Mouse (Mus musculus): ENCODE data around the gene Lrmda. TPM values are rescaled to one million over a fixed set of nuclear protein-coding genes. Genes with fewer than 3 reads are reported as not detected.

The Lrmda gene
- polyA plus RNA-seq, 1 experiment from 2014 or later: 0.95 TPM

- Histone ChIP-seq H3K9ac (ENCODE audit: low read length) (no peak overlapping the region), H3K27me3 (ENCODE audit: control insufficient read depth, insufficient read depth, low read length) (no peaks in the 10 kb centered on the region), H3K4me1 (ENCODE audit: control insufficient read depth in 2 of 2, insufficient read depth in 2 of 2, low read length in 2 of 2) (peaks cover 0 to 4% of the 10 kb centered on the region in 2 experiments; a peak in 1 of 4 replicates), H3K9me3 (ENCODE audit: control insufficient read depth, low read length) (no peaks in the 10 kb centered on the region), H3K27ac (replicated peaks in 1 of 2; ENCODE audit: control insufficient read depth in 1 of 2, insufficient read depth in 1 of 2, low read depth in 2 of 2, low read length in 2 of 2) (no peak overlapping the region), H3K4me2 (ENCODE audit: low read length) (no peak overlapping the region), H3K4me3 (ENCODE audit: control insufficient read depth in 1 of 2, insufficient read depth in 1 of 2, low read depth in 1 of 2, low read length in 2 of 2) (no peak overlapping the region), H3K36me3 (ENCODE audit: control insufficient read depth, insufficient read depth, low read length) (no peaks in the 10 kb centered on the region)
- ATAC-seq (ENCODE audit: insufficient number of reproducible peaks, insufficient read depth, low FRiP score, low read depth): no peak
- WGBS: 85% methylated on average over 9 of the region's 9 CpGs
These were observed 660.5 kb downstream of the Lrmda start for GRCm38 (mm10) chr14:22679705-22680643.

- no peak for ATAC-seq (ENCODE audit: insufficient number of reproducible peaks, insufficient read depth, low FRiP score, low read depth)
- Histone ChIP-seq H3K4me2 (ENCODE audit: low read length) (no peak overlapping the region), H3K4me1 (ENCODE audit: control insufficient read depth in 2 of 2, insufficient read depth in 2 of 2, low read length in 2 of 2) (no peaks in the 10 kb centered on the region), H3K9me3 (ENCODE audit: control insufficient read depth, low read length) (no peaks in the 10 kb centered on the region), H3K27me3 (ENCODE audit: control insufficient read depth, insufficient read depth, low read length) (peaks cover 4% of the 10 kb centered on the region; the same call in 1 of the 2 replicates), H3K27ac (replicated peaks in 1 of 2; ENCODE audit: control insufficient read depth in 1 of 2, insufficient read depth in 1 of 2, low read depth in 2 of 2, low read length in 2 of 2) (no peak overlapping the region), H3K9ac (ENCODE audit: low read length) (no peak overlapping the region), H3K36me3 (ENCODE audit: control insufficient read depth, insufficient read depth, low read length) (no peaks in the 10 kb centered on the region), H3K4me3 (ENCODE audit: control insufficient read depth in 1 of 2, insufficient read depth in 1 of 2, low read depth in 1 of 2, low read length in 2 of 2) (no peak overlapping the region)
- 67% methylated on average over 4 of the region's 4 CpGs for WGBS
These were observed 667.4 kb downstream of the Lrmda start for GRCm38 (mm10) chr14:22686886-22687285.

GRCm38 (mm10) chr14:22688399-22688798 lies 668.9 kb downstream of the Lrmda start:
- WGBS: 81% methylated on average over 2 of the region's 2 CpGs
- ATAC-seq (ENCODE audit: insufficient number of reproducible peaks, insufficient read depth, low FRiP score, low read depth): no peak
- H3K27me3 ChIP-seq (ENCODE audit: control insufficient read depth, insufficient read depth, low read length): peaks cover 4% of the 10 kb centered on the region; the same call in 1 of the 2 replicates
- no peaks in the 10 kb centered on the region for H3K4me1 ChIP-seq (ENCODE audit: control insufficient read depth in 2 of 2, insufficient read depth in 2 of 2, low read length in 2 of 2)
- H3K4me2 ChIP-seq (ENCODE audit: low read length): no peak overlapping the region
- no peak overlapping the region for H3K4me3 ChIP-seq (ENCODE audit: control insufficient read depth in 1 of 2, insufficient read depth in 1 of 2, low read depth in 1 of 2, low read length in 2 of 2)
- H3K9ac ChIP-seq (ENCODE audit: low read length): no peak overlapping the region
- no peak overlapping the region for H3K27ac ChIP-seq (replicated peaks in 1 of 2; ENCODE audit: control insufficient read depth in 1 of 2, insufficient read depth in 1 of 2, low read depth in 2 of 2, low read length in 2 of 2)
- no peaks in the 10 kb centered on the region for H3K9me3 ChIP-seq (ENCODE audit: control insufficient read depth, low read length)
- H3K36me3 ChIP-seq (ENCODE audit: control insufficient read depth, insufficient read depth, low read length): no peaks in the 10 kb centered on the region

- Histone ChIP-seq H3K4me3 (ENCODE audit: control insufficient read depth in 1 of 2, insufficient read depth in 1 of 2, low read depth in 1 of 2, low read length in 2 of 2) (no peak overlapping the region), H3K27ac (replicated peaks in 1 of 2; ENCODE audit: control insufficient read depth in 1 of 2, insufficient read depth in 1 of 2, low read depth in 2 of 2, low read length in 2 of 2) (peak overlapping the region in 1 of 2 experiments; percentile 62; a peak in 2 of 4 replicates), H3K9ac (ENCODE audit: low read length) (no peak overlapping the region), H3K4me1 (ENCODE audit: control insufficient read depth in 2 of 2, insufficient read depth in 2 of 2, low read length in 2 of 2) (peaks cover 13 to 20% of the 10 kb centered on the region in 2 experiments), H3K27me3 (ENCODE audit: control insufficient read depth, insufficient read depth, low read length) (peaks cover 4% of the 10 kb centered on the region; the same call in 1 of the 2 replicates), H3K36me3 (ENCODE audit: control insufficient read depth, insufficient read depth, low read length) (no peaks in the 10 kb centered on the region), H3K9me3 (ENCODE audit: control insufficient read depth, low read length) (no peaks in the 10 kb centered on the region), H3K4me2 (ENCODE audit: low read length) (peak overlapping the region; percentile 40; the same call in 1 of the 2 replicates)
- 8% methylated on average over 6 of the region's 6 CpGs for WGBS
- ATAC-seq (ENCODE audit: insufficient number of reproducible peaks, insufficient read depth, low FRiP score, low read depth): peak; percentile 87
These were observed 675.9 kb downstream of the Lrmda start for GRCm38 (mm10) chr14:22695448-22695847.

GRCm38 (mm10) chr14:22695931-22696365 lies 676.4 kb downstream of the Lrmda start:
- 14% methylated on average over 4 of the region's 4 CpGs for WGBS
- no peak overlapping the region for H3K4me3 ChIP-seq (ENCODE audit: control insufficient read depth in 1 of 2, insufficient read depth in 1 of 2, low read depth in 1 of 2, low read length in 2 of 2)

GRCm38 (mm10) chr14:22700236-22700635 lies 680.7 kb downstream of the Lrmda start:
- no peaks in the 10 kb centered on the region for H3K36me3 ChIP-seq (ENCODE audit: control insufficient read depth, insufficient read depth, low read length)
- ATAC-seq (ENCODE audit: insufficient number of reproducible peaks, insufficient read depth, low FRiP score, low read depth): no peak
- WGBS: 73% methylated on average over 1 of the region's 1 CpGs
- H3K27me3 ChIP-seq (ENCODE audit: control insufficient read depth, insufficient read depth, low read length): no peaks in the 10 kb centered on the region; the same call in 1 of the 2 replicates
- no peak overlapping the region for H3K9ac ChIP-seq (ENCODE audit: low read length)
- H3K27ac ChIP-seq (replicated peaks in 1 of 2; ENCODE audit: control insufficient read depth in 1 of 2, insufficient read depth in 1 of 2, low read depth in 2 of 2, low read length in 2 of 2): no peak overlapping the region
- no peak overlapping the region for H3K4me2 ChIP-seq (ENCODE audit: low read length)
- no peaks in the 10 kb centered on the region for H3K9me3 ChIP-seq (ENCODE audit: control insufficient read depth, low read length)
- H3K4me1 ChIP-seq (ENCODE audit: control insufficient read depth in 2 of 2, insufficient read depth in 2 of 2, low read length in 2 of 2): peaks cover 8 to 15% of the 10 kb centered on the region in 2 experiments
- H3K4me3 ChIP-seq (ENCODE audit: control insufficient read depth in 1 of 2, insufficient read depth in 1 of 2, low read depth in 1 of 2, low read length in 2 of 2): no peak overlapping the region

More at GRCm38 (mm10) chr14:22695931-22696365, 676.4 kb downstream of the Lrmda start:
- Histone ChIP-seq H3K9me3 (ENCODE audit: control insufficient read depth, low read length) (no peaks in the 10 kb centered on the region), H3K27ac (replicated peaks in 1 of 2; ENCODE audit: control insufficient read depth in 1 of 2, insufficient read depth in 1 of 2, low read depth in 2 of 2, low read length in 2 of 2) (peak overlapping the region in 1 of 2 experiments; percentile 62; a peak in 3 of 4 replicates), H3K27me3 (ENCODE audit: control insufficient read depth, insufficient read depth, low read length) (peaks cover 4% of the 10 kb centered on the region), H3K36me3 (ENCODE audit: control insufficient read depth, insufficient read depth, low read length) (no peaks in the 10 kb centered on the region), H3K4me2 (ENCODE audit: low read length) (peak overlapping the region; percentile 40), H3K4me1 (ENCODE audit: control insufficient read depth in 2 of 2, insufficient read depth in 2 of 2, low read length in 2 of 2) (peaks cover 13 to 20% of the 10 kb centered on the region in 2 experiments), H3K9ac (ENCODE audit: low read length) (no peak overlapping the region)
- ATAC-seq (ENCODE audit: insufficient number of reproducible peaks, insufficient read depth, low FRiP score, low read depth): peak; percentile 75

GRCm38 (mm10) chr14:22700690-22701089 lies 681.2 kb downstream of the Lrmda start:
- 80% methylated on average over 2 of the region's 2 CpGs for WGBS
- Histone ChIP-seq H3K4me2 (ENCODE audit: low read length) (no peak overlapping the region), H3K27me3 (ENCODE audit: control insufficient read depth, insufficient read depth, low read length) (no peaks in the 10 kb centered on the region; the same call in 1 of the 2 replicates), H3K4me1 (ENCODE audit: control insufficient read depth in 2 of 2, insufficient read depth in 2 of 2, low read length in 2 of 2) (peaks cover 7 to 11% of the 10 kb centered on the region in 2 experiments), H3K36me3 (ENCODE audit: control insufficient read depth, insufficient read depth, low read length) (no peaks in the 10 kb centered on the region), H3K4me3 (ENCODE audit: control insufficient read depth in 1 of 2, insufficient read depth in 1 of 2, low read depth in 1 of 2, low read length in 2 of 2) (no peak overlapping the region), H3K9ac (ENCODE audit: low read length) (no peak overlapping the region), H3K9me3 (ENCODE audit: control insufficient read depth, low read length) (no peaks in the 10 kb centered on the region), H3K27ac (replicated peaks in 1 of 2; ENCODE audit: control insufficient read depth in 1 of 2, insufficient read depth in 1 of 2, low read depth in 2 of 2, low read length in 2 of 2) (no peak overlapping the region)
- no peak for ATAC-seq (ENCODE audit: insufficient number of reproducible peaks, insufficient read depth, low FRiP score, low read depth)

Data from heart, embryonic 14.5 days (tissue).